Mouse (Mus musculus): ENCODE measurements around the gene Cby3.
A peak's percentile ranks its signal among the peaks of the same experiment; 100 is the strongest.

Gene Cby3

DNA sequence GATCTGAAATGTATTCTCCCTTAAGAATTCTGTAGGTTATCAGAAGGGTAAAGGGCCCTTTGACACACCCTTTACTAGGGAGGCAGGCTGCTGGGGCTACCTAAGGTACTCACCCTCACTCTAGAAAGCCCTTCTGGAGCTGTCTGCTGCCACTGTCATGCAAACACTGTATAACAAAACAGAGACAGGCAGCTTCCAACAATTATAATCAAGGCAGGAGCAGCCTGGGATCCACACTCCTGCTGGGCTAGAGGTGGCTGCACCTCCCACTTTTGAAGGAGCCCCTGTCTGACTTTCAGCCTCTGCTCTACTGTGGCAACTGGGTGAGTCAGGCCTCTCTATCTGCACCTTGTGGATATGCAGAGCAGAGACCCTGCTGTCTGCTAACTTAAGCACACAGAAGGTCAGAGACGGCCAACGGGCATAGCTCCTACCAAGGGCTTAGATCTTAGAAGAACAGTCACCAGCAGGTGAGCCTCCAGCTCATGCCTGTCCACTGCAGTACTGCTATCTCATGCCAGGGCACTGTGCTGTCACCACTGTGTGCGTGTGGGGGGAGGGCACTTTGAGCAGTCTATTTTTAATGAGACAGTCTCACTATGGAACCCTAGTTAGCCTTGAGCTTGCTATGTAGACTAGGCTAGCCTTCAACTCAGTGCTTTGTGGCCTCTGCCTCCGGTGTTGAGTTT, 37.2 kb downstream of the Cby3 start:
- DNase-seq: no peak

DNA sequence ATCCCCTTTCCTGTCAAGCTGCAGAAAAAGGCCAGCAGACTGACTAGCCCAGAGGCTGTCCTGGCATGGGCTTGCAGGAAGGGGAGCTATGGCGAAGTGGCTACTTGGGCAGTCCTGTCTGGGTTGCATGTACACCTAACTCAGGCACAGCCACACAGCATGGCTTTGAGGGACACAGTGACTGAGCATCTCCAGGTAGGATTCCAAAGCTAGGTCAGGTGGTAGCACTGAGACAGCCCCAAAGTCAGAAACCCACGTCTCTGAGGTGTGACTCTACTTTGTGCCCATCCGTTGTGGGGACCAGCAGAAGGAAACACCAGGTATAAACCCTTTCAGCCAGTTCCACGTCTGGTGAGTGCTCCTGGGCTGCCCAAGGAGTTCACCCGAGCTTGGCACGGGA, 39.0 kb downstream of the Cby3 start:
- no peak for DNase-seq

- DNase-seq: no peak
These were observed 40.5 kb downstream of the Cby3 start for GRCm38 (mm10) chr11:50394731-50395130.

GRCm38 (mm10) chr11:50396766-50397307, 42.6 kb downstream of the Cby3 start:
- DNase-seq: no peak

- DNase-seq: no peak
These were observed 43.1 kb downstream of the Cby3 start for GRCm38 (mm10) chr11:50397316-50397715.

DNA sequence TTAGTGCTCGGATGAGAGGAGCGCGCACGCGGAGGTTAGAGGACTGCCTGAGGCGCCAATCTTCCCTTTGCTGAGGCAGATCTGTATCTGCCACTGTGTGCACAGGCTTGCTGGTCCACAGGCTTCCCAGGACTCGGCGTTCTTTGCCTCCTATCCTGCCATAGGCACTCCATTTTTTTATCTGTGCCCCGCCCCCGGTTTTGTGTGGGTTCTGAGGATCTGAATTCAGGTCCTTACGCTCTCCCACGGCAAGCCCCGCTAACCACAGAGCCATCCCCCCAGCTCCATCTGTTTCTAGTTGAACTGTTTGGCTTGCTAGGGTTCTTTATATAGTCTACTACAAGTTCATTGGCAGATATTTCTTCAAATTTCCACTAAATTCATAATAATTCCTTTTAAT, 44.5 kb downstream of the Cby3 start:
- DNase-seq: peak in 1 of 2 experiments; percentile 2

- DNase-seq: no peak
These were observed 48.2 kb downstream of the Cby3 start for GRCm38 (mm10) chr11:50402481-50402880.

DNA sequence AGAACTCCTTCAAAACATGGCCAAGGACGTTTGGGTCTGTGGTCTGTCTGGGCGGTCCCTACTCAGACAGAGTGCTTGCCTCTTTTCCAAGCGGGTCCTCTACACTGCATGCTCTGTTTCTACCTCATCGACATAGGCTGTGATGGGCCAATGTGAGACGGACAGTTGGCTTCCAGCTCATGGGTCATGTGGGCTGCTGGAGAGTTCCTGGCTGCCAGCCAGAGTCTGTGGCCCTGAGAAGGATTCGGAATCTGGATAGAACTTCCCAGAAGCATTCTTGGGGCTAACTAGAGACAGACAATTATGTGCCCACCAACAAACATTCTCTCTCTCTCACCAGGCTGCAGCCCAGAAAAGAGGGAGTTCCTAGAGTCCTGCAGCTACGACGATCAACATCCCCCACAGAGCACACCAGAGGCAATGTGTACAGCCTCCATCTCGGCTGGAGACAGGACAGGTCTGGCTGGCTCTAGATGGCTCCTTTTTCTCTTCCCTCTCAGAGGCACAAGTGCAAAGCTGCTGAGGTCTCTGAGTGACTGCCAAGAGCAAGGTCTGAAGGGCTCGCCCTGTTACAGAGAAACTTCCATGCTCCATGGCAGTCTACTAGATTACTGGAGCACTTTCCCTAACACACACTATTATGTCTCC, 49.2 kb downstream of the Cby3 start:
- DNase-seq: no peak

DNA sequence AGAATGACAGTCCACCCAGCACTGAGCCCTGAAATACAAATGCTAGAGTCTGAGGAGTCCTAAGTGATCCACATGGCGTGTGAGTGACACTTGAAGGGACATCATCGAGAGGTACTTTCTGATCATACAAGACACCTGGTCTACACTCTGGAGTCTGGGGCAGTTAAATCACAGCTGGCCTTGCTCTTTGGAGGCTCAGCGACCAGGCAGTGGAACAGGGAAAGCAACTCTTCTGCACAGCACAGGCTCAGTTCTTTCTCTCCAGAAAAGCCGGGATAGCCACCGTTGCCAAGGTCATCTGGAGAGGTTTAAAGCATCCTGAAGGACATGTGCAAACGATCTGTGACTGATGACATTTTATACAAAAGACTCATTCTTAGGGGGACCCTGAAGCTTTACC, 53.0 kb downstream of the Cby3 start:
- no peak for DNase-seq
